Mouse (Mus musculus) hindbrain, embryonic 14.5 days (tissue): Measurements from ENCODE around the gene Agtr1a. TPM values are rescaled to one million over a fixed set of nuclear protein-coding genes. Genes with fewer than 3 reads are reported as not detected.
A peak's percentile ranks its signal among the peaks of the same experiment; 100 is the strongest.

ENCODE experiments used
- ATAC-seq: fragments of 200-750 bp; cut with Nextera tagmentation; 2 replicates; pipeline ENCODE4 v1.8.0; 2017; ENCODE audit warnings: moderate number of reproducible peaks, mild to moderate bottlenecking, moderate TSS enrichment, moderate library complexity; ENCODE audit not compliant: low FRiP score
- DNase-seq: peaks from one replicate; pipeline ENCODE4 v3.0.0-alpha.2; 2015; ENCODE audit warnings: low spot score
- H3K27ac ChIP-seq: fragments of 300-500 bp; sonication (generic); 2 replicates; pipeline ENCODE4 v1.5.1; 2014; ENCODE audit warnings: mild to moderate bottlenecking, moderate library complexity
- H3K27me3 ChIP-seq: fragments of 300-500 bp; sonication (generic); 2 replicates; pipeline ENCODE4 v1.6.1; 2014; ENCODE audit warnings: mild to moderate bottlenecking, low read length, mixed read lengths; ENCODE audit not compliant: control insufficient read depth, insufficient read depth
- H3K36me3 ChIP-seq: fragments of 300-500 bp; sonication (generic); replicated peaks from 2 replicates; pipeline ENCODE4 v1.6.1; 2014; ENCODE audit not compliant: control insufficient read depth, insufficient read depth
- H3K4me1 ChIP-seq: fragments of 300-500 bp; sonication (generic); replicated peaks from 2 replicates; pipeline ENCODE4 v1.6.1; 2014; ENCODE audit warnings: antibody characterized with exemption, low read length, mixed read lengths; ENCODE audit not compliant: control insufficient read depth, insufficient read depth
- H3K4me2 ChIP-seq: fragments of 300-500 bp; sonication (generic); replicated peaks from 2 replicates; pipeline ENCODE4 v1.6.1; 2014; ENCODE audit warnings: mild to moderate bottlenecking, moderate library complexity
- H3K4me3 ChIP-seq: fragments of 300-500 bp; sonication (generic); replicated peaks from 2 replicates; pipeline ENCODE4 v1.5.1; 2014; ENCODE audit warnings: mild to moderate bottlenecking, low read length
- H3K9ac ChIP-seq: fragments of 300-500 bp; sonication (generic); 2 replicates; pipeline ENCODE4 v1.6.1; 2014
- H3K9me3 ChIP-seq: fragments of 300-500 bp; sonication (generic); 2 replicates; pipeline ENCODE4 v1.6.1; 2016; ENCODE audit warnings: low read length; ENCODE audit not compliant: control insufficient read depth
- WGBS: fragments of 180-500 bp; shearing (Covaris S2); extraction: QIAGEN DNeasy Blood & Tissue Kit; methylation state at CpG from one replicate; pipeline ENCODE4 v1.1.7; 2014; 5-methylcytosine and 5-hydroxymethylcytosine counted together
- polyA plus RNA-seq: library from polyadenylated mRNA; unstranded; fragments of >200 nt; fragmentation: Nextera tagmentation; extraction: Ambion mirVana; gene quantifications from 2 replicates; pipeline ENCODE4 v1.2.1, GENCODE M21; 2014

Gene Agtr1a
- polyA plus RNA-seq, 1 experiment from 2014 or later = 1.6 TPM

GRCm38 (mm10) chr13:30378868-30379267 is 42.6 kb downstream of the Agtr1a start:
- Histone ChIP-seq H3K9ac (no peak overlapping the region), H3K4me3 (no peak overlapping the region), H3K27ac (no peak overlapping the region), H3K4me1 (no peaks in the 10 kb centered on the region), H3K4me2 (no peak overlapping the region), H3K9me3 (no peaks in the 10 kb centered on the region), H3K27me3 (no peaks in the 10 kb centered on the region), H3K36me3 (no peaks in the 10 kb centered on the region)
- WGBS = 88% methylated on average over 5 of the region's 5 CpGs
- ATAC-seq = no peak
- no peak for DNase-seq

- ATAC-seq = no peak
- no peaks in the 10 kb centered on the region for H3K36me3 ChIP-seq
- no peak for DNase-seq
- no peak overlapping the region for H3K9ac ChIP-seq
- WGBS = 92% methylated on average over 6 of the region's 6 CpGs
- H3K9me3 ChIP-seq = no peaks in the 10 kb centered on the region
- no peak overlapping the region for H3K4me3 ChIP-seq
- no peak overlapping the region for H3K4me2 ChIP-seq
- no peaks in the 10 kb centered on the region for H3K27me3 ChIP-seq
- H3K4me1 ChIP-seq = no peaks in the 10 kb centered on the region
- H3K27ac ChIP-seq = no peak overlapping the region
Observed at GRCm38 (mm10) chr13:30385183-30385582, 48.9 kb downstream of the Agtr1a start.

- Histone ChIP-seq H3K4me2 (no peak overlapping the region), H3K36me3 (no peaks in the 10 kb centered on the region), H3K27me3 (no peaks in the 10 kb centered on the region), H3K27ac (no peak overlapping the region), H3K9ac (no peak overlapping the region), H3K9me3 (no peaks in the 10 kb centered on the region), H3K4me1 (no peaks in the 10 kb centered on the region), H3K4me3 (no peak overlapping the region)
- ATAC-seq = no peak
- no peak for DNase-seq
Observed at GRCm38 (mm10) chr13:30394123-30394522, 57.9 kb downstream of the Agtr1a start.

GRCm38 (mm10) chr13:30396431-30396830 is 60.2 kb downstream of the Agtr1a start:
- Histone ChIP-seq H3K4me3 (no peak overlapping the region), H3K4me2 (no peak overlapping the region), H3K9ac (no peak overlapping the region), H3K27me3 (no peaks in the 10 kb centered on the region), H3K27ac (no peak overlapping the region), H3K9me3 (no peaks in the 10 kb centered on the region), H3K4me1 (0 out of 2 replicates have a peak, but pooled peaks cover 4% of the 10 kb centered on the region), H3K36me3 (no peaks in the 10 kb centered on the region)
- ATAC-seq = no peak
- no peak for DNase-seq
- WGBS = 83% methylated on average over 3 of the region's 3 CpGs

GRCm38 (mm10) chr13:30398852-30399251 is 62.6 kb downstream of the Agtr1a start:
- no peak overlapping the region for H3K4me2 ChIP-seq
- no peaks in the 10 kb centered on the region for H3K27me3 ChIP-seq
- ATAC-seq (no peak), DNase-seq (no peak)
- H3K27ac ChIP-seq = no peak overlapping the region
- 0 out of 2 replicates have a peak, but pooled peaks cover 4% of the 10 kb centered on the region for H3K4me1 ChIP-seq
- no peak overlapping the region for H3K4me3 ChIP-seq
- WGBS = 92% methylated on average over 3 of the region's 3 CpGs
- H3K9ac ChIP-seq = no peak overlapping the region
- H3K9me3 ChIP-seq = no peaks in the 10 kb centered on the region
- no peaks in the 10 kb centered on the region for H3K36me3 ChIP-seq

GRCm38 (mm10) chr13:30400621-30401020 is 64.4 kb downstream of the Agtr1a start:
- no peak overlapping the region for H3K27ac ChIP-seq
- no peak overlapping the region for H3K4me2 ChIP-seq
- no peaks in the 10 kb centered on the region for H3K27me3 ChIP-seq
- DNase-seq = no peak
- WGBS = 26% methylated on average over 8 of the region's 8 CpGs
- H3K4me3 ChIP-seq = no peak overlapping the region
- H3K4me1 ChIP-seq = 0 out of 2 replicates have a peak, but pooled peaks cover 4% of the 10 kb centered on the region
- H3K9ac ChIP-seq = no peak overlapping the region
- 0 out of 2 replicates have a peak, but pooled peaks have one; percentile 27 for ATAC-seq
- H3K9me3 ChIP-seq = no peaks in the 10 kb centered on the region
- no peaks in the 10 kb centered on the region for H3K36me3 ChIP-seq

- DNase-seq = no peak
- ATAC-seq = no peak
- Histone ChIP-seq H3K4me3 (no peak overlapping the region), H3K27ac (no peak overlapping the region), H3K36me3 (no peaks in the 10 kb centered on the region), H3K4me1 (0 out of 2 replicates have a peak, but pooled peaks cover 4% of the 10 kb centered on the region), H3K9ac (no peak overlapping the region), H3K9me3 (peaks cover 11% of the 10 kb centered on the region), H3K4me2 (no peak overlapping the region), H3K27me3 (no peaks in the 10 kb centered on the region)
- 72% methylated on average over 3 of the region's 3 CpGs for WGBS
Observed at GRCm38 (mm10) chr13:30403874-30404273, 67.6 kb downstream of the Agtr1a start.

GRCm38 (mm10) chr13:30418611-30419010 is 82.4 kb downstream of the Agtr1a start:
- H3K4me1 ChIP-seq = no peaks in the 10 kb centered on the region
- H3K4me2 ChIP-seq = no peak overlapping the region
- H3K27ac ChIP-seq = no peak overlapping the region
- ATAC-seq = no peak
- WGBS = 86% methylated on average over 5 of the region's 5 CpGs
- no peak overlapping the region for H3K4me3 ChIP-seq
- DNase-seq = no peak
- no peaks in the 10 kb centered on the region for H3K27me3 ChIP-seq
- no peaks in the 10 kb centered on the region for H3K9me3 ChIP-seq
- H3K9ac ChIP-seq = no peak overlapping the region
- H3K36me3 ChIP-seq = no peaks in the 10 kb centered on the region

GRCm38 (mm10) chr13:30427008-30427407 is 90.8 kb downstream of the Agtr1a start:
- no peak for ATAC-seq
- H3K27me3 ChIP-seq = no peaks in the 10 kb centered on the region
- no peak for DNase-seq
- no peak overlapping the region for H3K4me3 ChIP-seq
- H3K36me3 ChIP-seq = no peaks in the 10 kb centered on the region
- no peak overlapping the region for H3K9ac ChIP-seq
- H3K4me1 ChIP-seq = no peaks in the 10 kb centered on the region
- no peak overlapping the region for H3K27ac ChIP-seq
- whole genome bisulfite sequencing = 93% methylated on average over 4 of the region's 4 CpGs
- no peaks in the 10 kb centered on the region for H3K9me3 ChIP-seq
- no peak overlapping the region for H3K4me2 ChIP-seq

GRCm38 (mm10) chr13:30427436-30427835 is 91.2 kb downstream of the Agtr1a start:
- WGBS = 95% methylated on average over 1 of the region's 1 CpGs
- H3K4me2 ChIP-seq = no peak overlapping the region

More at GRCm38 (mm10) chr13:30427436-30427835, 91.2 kb downstream of the Agtr1a start:
- no peaks in the 10 kb centered on the region for H3K9me3 ChIP-seq
- H3K4me3 ChIP-seq = no peak overlapping the region
- H3K27me3 ChIP-seq = no peaks in the 10 kb centered on the region
- no peak for DNase-seq
- no peak for ATAC-seq
- H3K4me1 ChIP-seq = no peaks in the 10 kb centered on the region
- H3K9ac ChIP-seq = no peak overlapping the region
- H3K27ac ChIP-seq = no peak overlapping the region
- no peaks in the 10 kb centered on the region for H3K36me3 ChIP-seq
